Mouse (Mus musculus) kidney, embryonic 16.5 days (tissue): ENCODE results near the gene Mllt11. TPM values are rescaled to one million over a fixed set of nuclear protein-coding genes. Genes with fewer than 3 reads are reported as not detected.

ENCODE experiments used
- polyA plus RNA-seq: library from polyadenylated mRNA; unstranded; fragments of >200 nt; fragmentation: Nextera tagmentation; extraction: Ambion mirVana; gene quantifications from 2 replicates; pipeline ENCODE4 v1.2.1, GENCODE M21; 2015

The Mllt11 gene
- polyA plus RNA-seq, 1 experiment from 2014 or later: 14.0 TPM

Other genes with a start within 250 kb of the Mllt11 start
- gene Zfp687, start 216.7 kb downstream of the Mllt11 start, polyA plus RNA-seq: 28.8 and 32.9 TPM in 2 replicates
- gene Psmd4, start 189.6 kb downstream of the Mllt11 start, polyA plus RNA-seq: 279 and 281 TPM in 2 replicates
- 24.0 and 24.7 TPM in 2 replicates for gene Pip5k1a, start 125.2 kb downstream of the Mllt11 start, polyA plus RNA-seq
- gene Vps72, start 121.1 kb downstream of the Mllt11 start, polyA plus RNA-seq: 184 and 185 TPM in 2 replicates
- 0.84 and 1.6 TPM in 2 replicates for gene Tmod4, start 107.7 kb downstream of the Mllt11 start, polyA plus RNA-seq
- 71.6 and 79.0 TPM in 2 replicates for gene Scnm1, start 98.2 kb downstream of the Mllt11 start, polyA plus RNA-seq
- gene Lysmd1, start 98.1 kb downstream of the Mllt11 start, polyA plus RNA-seq: 15.3 and 17.3 TPM in 2 replicates
- gene Tnfaip8l2, start 89.8 kb downstream of the Mllt11 start, polyA plus RNA-seq: 2.9 and 4.2 TPM in 2 replicates
- gene Sema6c, start 71.7 kb downstream of the Mllt11 start, polyA plus RNA-seq: 3.0 and 3.1 TPM in 2 replicates
- gene Gabpb2, start 14.3 kb downstream of the Mllt11 start, polyA plus RNA-seq: 8.8 and 10.8 TPM in 2 replicates
- gene Cdc42se1, start 3.4 kb downstream of the Mllt11 start, polyA plus RNA-seq: 90.3 and 94.4 TPM in 2 replicates
- gene Gm128, start 9.4 kb upstream of the Mllt11 start, polyA plus RNA-seq: 0.53 and 0.55 TPM in 2 replicates
- 0.41 and 0.82 TPM in 2 replicates for gene Bnipl, start 19.0 kb upstream of the Mllt11 start, polyA plus RNA-seq
- gene Mindy1, start 49.2 kb upstream of the Mllt11 start, polyA plus RNA-seq: 55.8 and 57.0 TPM in 2 replicates
- gene Prune1, start 49.9 kb upstream of the Mllt11 start, polyA plus RNA-seq: 25.8 and 27.4 TPM in 2 replicates
- 8.6 and 9.4 TPM in 2 replicates for gene Anxa9, start 75.0 kb upstream of the Mllt11 start, polyA plus RNA-seq
- gene Cers2, start 82.6 kb upstream of the Mllt11 start, polyA plus RNA-seq: 208 and 209 TPM in 2 replicates
- 45.5 and 46.7 TPM in 2 replicates for gene Setdb1, start 125.0 kb upstream of the Mllt11 start, polyA plus RNA-seq
- gene 4930558C23Rik, start 170.7 kb upstream of the Mllt11 start, polyA plus RNA-seq: 0.52 TPM in 1 of 2 replicates, not detected in the other
- gene Arnt, start 202.2 kb upstream of the Mllt11 start, polyA plus RNA-seq: 46.0 and 47.7 TPM in 2 replicates